Mouse (Mus musculus): Measurements from ENCODE around the gene Bfsp1.

GRCm38 (mm10) chr2:143903376-143904045 is 40.5 kb upstream of the Bfsp1 start:
- no peak for TF ChIP-seq GATA2 (IDR thresholded peaks at IDR 0.05; ENCODE audit: borderline replicate concordance, low read depth, low read length)
- TF ChIP-seq CTCF (IDR thresholded peaks at IDR 0.05; ENCODE audit: low read depth, low read length), result no peak
- TF ChIP-seq GATA1 (IDR thresholded peaks at IDR 0.05; ENCODE audit: borderline replicate concordance, low read length), result no peak
